Mouse (Mus musculus) limb, embryonic 15.5 days (tissue): ENCODE results near the gene Dio1. TPM values are rescaled to one million over a fixed set of nuclear protein-coding genes. Genes with fewer than 3 reads are reported as not detected.

ENCODE experiments used
- ATAC-seq: fragments of 200-750 bp; cut with Nextera tagmentation; 2 replicates; pipeline ENCODE4 v1.8.0; 2017; ENCODE audit warnings: low read depth, moderate TSS enrichment; ENCODE audit not compliant: insufficient number of reproducible peaks, low FRiP score, low TSS enrichment
- H3K27ac ChIP-seq: fragments of 300-500 bp; sonication (generic); 2 replicates; pipeline ENCODE4 v1.5.1; 2015; ENCODE audit warnings: moderate library complexity, mild to moderate bottlenecking, inconsistent platforms
- H3K27me3 ChIP-seq: fragments of 300-500 bp; sonication (generic); 2 replicates; pipeline ENCODE4 v1.6.1; 2015; ENCODE audit warnings: inconsistent platforms
- H3K36me3 ChIP-seq: fragments of 300-500 bp; sonication (generic); 2 replicates; pipeline ENCODE4 v1.6.1; 2015; ENCODE audit warnings: inconsistent platforms
- H3K4me1 ChIP-seq: fragments of 300-500 bp; sonication (generic); 2 replicates; pipeline ENCODE4 v1.6.1; 2015; ENCODE audit warnings: inconsistent platforms
- H3K4me2 ChIP-seq: fragments of 300-500 bp; sonication (generic); 2 replicates; pipeline ENCODE4 v1.6.1; 2015; ENCODE audit warnings: mild to moderate bottlenecking, inconsistent platforms
- H3K4me3 ChIP-seq: fragments of 300-500 bp; sonication (generic); 2 replicates; pipeline ENCODE4 v1.5.1; 2015; ENCODE audit warnings: mild to moderate bottlenecking, inconsistent platforms
- H3K9ac ChIP-seq: fragments of 300-500 bp; sonication (generic); 2 replicates; pipeline ENCODE4 v1.6.1; 2015; ENCODE audit warnings: inconsistent platforms
- H3K9me3 ChIP-seq: fragments of 300-500 bp; sonication (generic); 2 replicates; pipeline ENCODE4 v1.6.1; 2016; ENCODE audit warnings: inconsistent platforms
- WGBS: fragments of 180-500 bp; shearing (Covaris S2); methylation state at CpG from one replicate; pipeline ENCODE4 v1.1.7; 2015; 5-methylcytosine and 5-hydroxymethylcytosine counted together
- polyA plus RNA-seq: library from polyadenylated mRNA; unstranded; fragments of >200 nt; fragmentation: Nextera tagmentation; extraction: Ambion mirVana; gene quantifications from 2 replicates; pipeline ENCODE4 v1.2.1, GENCODE M21; 2015

Gene Dio1
- 0.20 and 0.31 TPM in 2 replicates for polyA plus RNA-seq

DNA sequence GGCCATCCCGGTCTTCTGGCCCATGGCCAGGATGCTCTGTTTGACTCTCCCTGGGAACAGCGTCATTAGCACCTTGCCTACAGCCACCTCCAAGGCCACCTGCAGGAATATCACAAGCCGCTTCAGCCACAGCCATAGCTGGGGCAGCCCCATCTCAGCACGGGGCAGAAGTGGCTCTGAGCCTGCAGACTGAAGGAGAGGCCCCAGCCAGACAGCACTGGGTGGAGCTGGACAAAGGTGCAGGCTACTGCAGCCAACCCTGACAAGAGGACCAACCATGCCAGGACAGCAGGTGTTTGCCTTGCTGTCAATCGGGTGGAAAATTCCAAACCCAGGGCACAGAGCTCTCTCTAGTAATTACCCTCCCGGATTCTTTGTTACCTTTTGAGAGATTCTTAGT lies at the start of gene Dio1:
Dio1 (minus strand) TSS at position 204 of the 400 bp plus-strand sequence.
- 40% methylated on average over 6 of the region's 6 CpGs for WGBS
- ATAC-seq, result no peak
- no peak within 1 kb of the TSS for H3K9ac ChIP-seq
- H3K4me1 ChIP-seq, result peaks cover 8% of the 10 kb centered on the region
- no peak within 1 kb of the TSS for H3K27ac ChIP-seq
- no peak within 1 kb of the TSS for H3K4me3 ChIP-seq
- H3K9me3 ChIP-seq, result no peaks in the 10 kb centered on the region
- no peaks in the 10 kb centered on the region for H3K36me3 ChIP-seq
- no peak within 1 kb of the TSS for H3K4me2 ChIP-seq
- H3K27me3 ChIP-seq, result no peaks in the 10 kb centered on the region

DNA sequence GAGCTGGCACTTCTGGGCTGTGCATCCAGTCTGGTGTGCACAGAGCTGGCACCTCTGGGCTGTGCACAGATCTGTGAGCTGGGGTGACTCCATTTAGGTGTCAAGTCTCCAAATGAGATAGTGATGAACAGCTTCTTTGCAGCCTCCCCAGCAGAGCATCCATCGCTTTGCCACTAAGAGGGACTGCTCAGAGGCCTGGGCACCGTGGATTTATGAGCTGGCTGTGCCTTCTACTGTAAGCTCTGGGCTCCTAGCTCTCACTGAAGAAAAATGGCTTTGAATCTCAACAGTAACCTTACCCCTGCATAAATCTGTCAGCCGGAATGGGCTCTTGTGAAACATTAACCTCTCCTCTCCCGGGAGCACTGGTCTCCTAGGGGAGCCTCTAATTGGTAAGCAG lies 47.6 kb upstream of the Dio1 start:
- H3K27me3 ChIP-seq, result no peaks in the 10 kb centered on the region
- no peaks in the 10 kb centered on the region for H3K9me3 ChIP-seq
- no peak overlapping the region for H3K9ac ChIP-seq
- peaks cover 41% of the 10 kb centered on the region for H3K36me3 ChIP-seq
- H3K4me2 ChIP-seq, result no peak overlapping the region
- no peak overlapping the region for H3K4me3 ChIP-seq
- H3K27ac ChIP-seq, result no peak overlapping the region
- no peaks in the 10 kb centered on the region for H3K4me1 ChIP-seq
- WGBS, result 9% methylated on average over 4 of the region's 4 CpGs
- ATAC-seq, result no peak

DNA sequence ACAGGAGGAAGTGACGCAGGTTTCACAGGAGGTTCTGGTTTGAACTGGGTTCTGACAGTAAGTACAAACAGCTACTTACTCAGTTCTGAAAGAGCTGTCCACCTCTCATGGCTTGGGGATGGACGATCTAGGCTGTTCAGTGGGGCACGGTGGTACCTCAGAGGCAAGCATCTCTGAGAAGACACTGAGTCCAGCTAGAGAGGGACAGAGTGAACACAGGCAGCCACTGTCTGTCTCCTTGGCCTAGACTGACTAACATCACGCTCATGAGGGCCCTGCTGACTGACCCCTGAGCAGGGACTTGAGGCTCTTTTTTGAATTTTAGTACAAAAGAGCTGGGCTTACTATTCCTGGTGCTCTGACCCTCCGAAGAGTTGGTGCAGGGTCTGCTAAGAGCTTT lies 47.2 kb upstream of the Dio1 start:
- peaks cover 37% of the 10 kb centered on the region for H3K36me3 ChIP-seq
- WGBS, result 73% methylated on average over 5 of the region's 5 CpGs
- H3K9ac ChIP-seq, result no peak overlapping the region
- no peak overlapping the region for H3K27ac ChIP-seq
- H3K4me2 ChIP-seq, result no peak overlapping the region
- H3K4me3 ChIP-seq, result no peak overlapping the region
- H3K27me3 ChIP-seq, result no peaks in the 10 kb centered on the region
- H3K9me3 ChIP-seq, result no peaks in the 10 kb centered on the region
- no peak for ATAC-seq
- H3K4me1 ChIP-seq, result peaks cover 2% of the 10 kb centered on the region; the same call in 1 of the 2 replicates

DNA sequence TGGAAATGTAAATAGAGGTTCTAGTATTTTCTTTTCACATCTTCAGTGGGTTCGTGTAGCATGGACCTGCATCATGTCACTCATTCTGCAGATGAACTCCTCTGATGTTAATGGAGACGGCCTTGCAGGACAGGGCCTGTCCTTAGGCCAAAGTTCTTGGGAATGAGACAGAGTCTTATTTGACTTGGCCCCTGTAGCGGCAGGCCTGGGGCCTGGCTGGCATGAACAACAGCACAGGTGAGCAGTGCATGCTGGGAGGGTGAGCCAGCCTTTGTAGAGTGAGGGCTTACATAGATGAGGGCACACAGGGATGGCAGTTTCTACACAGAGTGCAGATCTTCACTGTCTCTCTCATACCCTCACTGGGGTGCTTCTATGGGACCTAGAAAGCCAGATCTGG lies 46.6 kb upstream of the Dio1 start:
- Histone ChIP-seq H3K4me2 (no peak overlapping the region), H3K27me3 (no peaks in the 10 kb centered on the region), H3K4me1 (peaks cover 7% of the 10 kb centered on the region; the same call in 1 of the 2 replicates), H3K27ac (no peak overlapping the region), H3K4me3 (no peak overlapping the region), H3K9me3 (no peaks in the 10 kb centered on the region), H3K9ac (no peak overlapping the region), H3K36me3 (peaks cover 34% of the 10 kb centered on the region)
- ATAC-seq, result no peak
- 79% methylated on average over 3 of the region's 3 CpGs for WGBS

DNA sequence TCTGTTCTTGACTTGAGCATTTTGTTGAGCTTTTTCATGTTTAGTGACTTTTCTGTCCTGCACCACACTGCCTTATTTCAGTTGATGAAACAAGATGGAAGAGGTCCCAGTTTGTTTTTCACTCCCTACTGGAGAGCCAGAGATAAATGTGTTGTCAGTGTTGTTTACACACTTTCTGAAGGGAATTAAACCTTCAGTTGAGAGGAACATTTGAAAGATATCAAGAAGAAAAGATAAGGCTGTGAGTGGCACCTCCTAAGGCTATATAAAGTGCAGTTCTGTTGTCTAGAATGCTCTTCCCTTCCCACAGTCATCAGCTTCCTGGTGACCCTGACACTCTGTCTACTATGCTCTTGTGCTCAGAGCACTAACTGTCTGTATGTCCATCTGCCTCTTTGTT lies 44.4 kb upstream of the Dio1 start:
- H3K27ac ChIP-seq, result no peak overlapping the region

DNA sequence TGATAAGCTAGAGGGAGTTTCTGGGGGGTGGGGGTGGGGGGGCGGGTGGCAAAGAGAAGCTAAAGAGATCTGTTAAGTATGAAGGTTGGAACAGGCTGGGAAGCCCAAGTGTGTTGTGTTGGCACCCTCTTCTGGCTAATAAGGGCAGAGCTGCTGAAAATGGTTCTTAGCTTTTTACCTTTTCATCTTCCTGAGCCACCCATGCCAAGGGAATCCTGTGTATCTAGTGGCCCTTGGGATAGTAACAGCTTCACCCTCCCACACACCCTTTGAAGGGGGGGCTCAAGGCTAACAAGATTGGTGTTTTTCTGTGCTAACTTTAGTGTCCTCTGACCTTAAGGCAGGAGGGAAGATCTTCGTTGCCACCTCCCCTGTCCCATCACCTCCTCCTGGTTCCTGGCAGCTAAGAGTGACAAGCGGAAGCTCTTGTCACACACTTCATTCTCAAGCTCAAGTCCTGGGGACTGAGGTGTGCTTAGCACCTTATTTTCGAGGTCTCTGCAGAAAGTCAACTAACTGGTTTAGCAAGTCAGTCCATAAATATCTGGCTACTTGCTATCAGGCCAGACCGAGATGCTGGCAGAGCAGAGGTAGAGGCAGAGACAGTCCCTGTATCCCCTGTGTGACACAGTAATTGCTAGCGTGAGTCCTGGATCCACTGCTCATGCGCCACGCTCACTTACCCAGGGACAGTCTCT lies 42.5 kb upstream of the Dio1 start:
- H3K36me3 ChIP-seq, result peaks cover 44% of the 10 kb centered on the region
- H3K4me2 ChIP-seq, result no peak overlapping the region
- H3K9me3 ChIP-seq, result no peaks in the 10 kb centered on the region
- no peaks in the 10 kb centered on the region for H3K27me3 ChIP-seq
- H3K4me3 ChIP-seq, result no peak overlapping the region
- 58% methylated on average over 8 of the region's 8 CpGs for WGBS
- H3K27ac ChIP-seq, result no peak overlapping the region
- H3K9ac ChIP-seq, result no peak overlapping the region
- no peak for ATAC-seq
- H3K4me1 ChIP-seq, result peaks cover 8% of the 10 kb centered on the region; the same call in 1 of the 2 replicates

More for the DNA sequence above, 44.4 kb upstream of the Dio1 start:
- H3K4me1 ChIP-seq, result peaks cover 8% of the 10 kb centered on the region; the same call in 1 of the 2 replicates
- peaks cover 40% of the 10 kb centered on the region for H3K36me3 ChIP-seq
- no peak for ATAC-seq
- H3K9ac ChIP-seq, result no peak overlapping the region
- H3K27me3 ChIP-seq, result no peaks in the 10 kb centered on the region
- no peak overlapping the region for H3K4me3 ChIP-seq
- no peak overlapping the region for H3K4me2 ChIP-seq
- no peaks in the 10 kb centered on the region for H3K9me3 ChIP-seq

DNA sequence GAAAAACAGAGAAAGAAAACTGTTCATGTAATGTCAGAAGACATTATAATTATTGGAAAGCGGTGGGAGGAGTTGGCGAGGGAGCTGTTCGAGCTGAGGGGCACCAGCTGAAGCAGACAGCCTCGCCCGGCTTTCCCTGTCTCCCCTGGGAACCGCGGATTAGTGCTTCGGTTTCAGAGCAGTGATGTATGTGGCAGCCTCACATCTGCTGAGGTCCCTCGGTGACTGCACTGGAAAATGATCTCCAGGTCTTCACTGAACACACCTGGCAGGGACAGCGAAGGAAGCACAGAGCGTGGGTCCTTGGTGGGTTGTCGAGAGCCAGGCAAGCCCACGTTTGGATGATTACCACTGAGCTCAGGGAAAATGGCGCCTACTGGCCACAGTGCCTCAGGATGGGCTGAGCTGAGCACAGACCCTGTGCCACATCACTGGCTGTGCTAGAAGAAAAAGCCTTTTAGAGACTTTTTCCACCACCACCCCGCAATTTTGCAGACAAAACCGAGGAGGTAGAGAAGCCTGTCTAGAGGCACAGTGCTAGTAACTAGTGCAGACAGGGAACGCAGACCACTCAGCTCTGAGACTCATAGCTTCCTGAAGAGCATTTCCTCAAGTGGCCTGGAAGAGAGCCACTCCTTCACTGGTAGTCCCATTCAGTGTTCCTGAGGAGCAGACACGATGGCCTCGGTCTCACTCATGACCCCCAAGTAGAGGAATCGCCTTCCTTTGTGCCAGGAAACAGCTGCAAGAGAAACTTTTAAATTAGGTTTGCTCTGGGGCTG lies 41.8 kb upstream of the Dio1 start:
- Histone ChIP-seq H3K4me1 (peaks cover 8% of the 10 kb centered on the region; the same call in 1 of the 2 replicates), H3K36me3 (peaks cover 40% of the 10 kb centered on the region), H3K4me2 (no peak overlapping the region), H3K27me3 (no peaks in the 10 kb centered on the region), H3K27ac (0 out of 2 replicates have a peak overlapping the region, but pooled peaks have one; percentile 4), H3K9ac (no peak overlapping the region), H3K4me3 (no peak overlapping the region), H3K9me3 (no peaks in the 10 kb centered on the region)
- 61% methylated on average over 20 of the region's 20 CpGs for WGBS
- ATAC-seq, result no peak

DNA sequence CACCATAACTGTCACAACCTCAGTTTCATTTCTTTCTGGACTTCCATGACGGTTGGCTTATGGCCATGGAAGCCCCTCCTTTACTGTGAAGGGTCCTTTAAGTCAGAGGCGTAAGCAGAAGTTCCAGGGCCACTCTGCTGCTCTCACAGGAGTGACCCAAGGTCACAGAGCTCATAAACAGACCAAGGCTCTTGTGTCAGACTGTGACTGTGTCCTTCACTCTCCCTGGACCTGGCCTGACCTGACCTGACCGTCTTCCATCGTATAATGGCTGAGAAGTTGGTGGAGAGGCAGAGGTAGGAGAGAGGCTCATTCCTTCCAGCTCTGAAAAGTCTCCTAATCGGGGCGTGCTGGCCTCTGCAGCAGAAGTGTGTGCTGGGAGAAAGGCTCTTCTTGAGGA lies 40.3 kb upstream of the Dio1 start:
- Histone ChIP-seq H3K27ac (no peak overlapping the region), H3K27me3 (no peaks in the 10 kb centered on the region), H3K36me3 (peaks cover 38% of the 10 kb centered on the region), H3K9me3 (no peaks in the 10 kb centered on the region), H3K4me3 (no peak overlapping the region), H3K4me2 (no peak overlapping the region), H3K9ac (no peak overlapping the region), H3K4me1 (peaks cover 8% of the 10 kb centered on the region; the same call in 1 of the 2 replicates)
- WGBS, result 71% methylated on average over 6 of the region's 6 CpGs
- ATAC-seq, result no peak

DNA sequence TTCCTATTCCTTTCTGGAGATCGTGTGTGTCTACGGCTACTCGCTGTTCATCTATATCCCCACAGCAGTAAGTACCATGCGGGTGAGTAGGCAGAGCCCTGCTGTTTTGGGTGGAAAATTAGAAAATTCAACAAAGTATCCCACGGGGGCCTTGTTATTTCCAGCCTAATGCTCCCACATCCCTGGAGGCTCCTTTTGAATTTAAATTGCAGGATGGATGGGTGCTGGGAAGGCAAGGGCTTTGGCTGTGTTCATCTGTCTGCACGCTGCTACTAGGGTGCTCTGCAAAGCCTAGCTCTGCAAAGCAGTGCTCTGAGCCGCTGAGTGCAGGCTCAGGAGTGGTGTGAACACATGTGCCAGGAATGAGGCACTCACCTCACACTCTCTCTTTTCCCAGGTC lies 37.6 kb upstream of the Dio1 start:
- Histone ChIP-seq H3K4me3 (no peak overlapping the region), H3K36me3 (peaks cover 24% of the 10 kb centered on the region), H3K9me3 (no peaks in the 10 kb centered on the region), H3K9ac (0 out of 2 replicates have a peak overlapping the region, but pooled peaks have one; percentile 17), H3K4me1 (peaks cover 11% of the 10 kb centered on the region; the same call in 1 of the 2 replicates), H3K27me3 (no peaks in the 10 kb centered on the region), H3K27ac (no peak overlapping the region), H3K4me2 (no peak overlapping the region)
- ATAC-seq, result no peak
- WGBS, result 84% methylated on average over 7 of the region's 7 CpGs

DNA sequence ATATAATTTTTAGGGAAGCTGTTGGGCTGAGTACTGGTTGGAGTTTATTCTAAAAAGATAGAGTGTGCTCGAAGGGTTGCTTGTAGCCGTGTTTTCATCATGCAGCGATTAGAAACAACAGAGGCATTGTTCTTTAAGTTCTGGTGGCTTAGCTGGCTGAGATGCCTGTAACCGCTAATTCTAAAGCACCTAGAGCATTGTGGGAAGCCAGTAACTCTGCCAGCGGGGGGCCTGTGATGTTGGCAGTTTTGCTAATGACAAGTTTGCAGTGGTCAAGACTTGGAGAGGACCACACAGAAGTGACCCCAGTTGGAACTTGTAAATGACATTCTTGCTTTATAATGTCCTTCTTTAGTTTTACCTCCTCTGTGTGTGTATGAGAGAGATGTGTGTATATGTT lies 34.4 kb upstream of the Dio1 start:
- ATAC-seq, result no peak
- H3K4me1 ChIP-seq, result 0 out of 2 replicates have a peak, but pooled peaks cover 3% of the 10 kb centered on the region
- H3K4me2 ChIP-seq, result no peak overlapping the region
- H3K36me3 ChIP-seq, result peaks cover 14% of the 10 kb centered on the region
- H3K4me3 ChIP-seq, result no peak overlapping the region
- WGBS, result 39% methylated on average over 5 of the region's 5 CpGs
- no peaks in the 10 kb centered on the region for H3K27me3 ChIP-seq
- peak overlapping the region; percentile 59; the same call in 1 of the 2 replicates for H3K27ac ChIP-seq
- H3K9me3 ChIP-seq, result no peaks in the 10 kb centered on the region
- no peak overlapping the region for H3K9ac ChIP-seq

DNA sequence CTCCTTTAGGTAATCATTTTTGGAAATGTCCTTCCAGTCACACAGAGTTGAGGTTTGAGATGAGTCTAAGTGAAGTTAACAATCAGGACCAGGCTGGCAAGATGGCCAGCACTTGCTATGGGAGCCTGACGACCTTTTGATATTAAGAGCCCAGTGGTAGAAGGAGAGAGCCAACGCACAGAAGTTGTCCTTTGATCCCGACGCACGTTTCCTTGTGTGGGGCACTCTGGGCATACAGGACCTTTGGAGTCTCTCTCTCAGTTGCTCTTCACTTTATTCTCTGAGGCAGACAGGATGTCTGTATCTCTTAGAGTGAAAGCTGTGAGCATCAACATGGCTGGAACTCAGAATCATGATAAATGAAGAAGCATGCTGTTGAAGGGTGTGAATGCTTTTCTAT lies 30.5 kb upstream of the Dio1 start:
- Histone ChIP-seq H3K27ac (no peak overlapping the region), H3K27me3 (no peaks in the 10 kb centered on the region), H3K9me3 (no peaks in the 10 kb centered on the region), H3K4me3 (no peak overlapping the region), H3K4me2 (no peak overlapping the region), H3K9ac (no peak overlapping the region), H3K36me3 (peaks cover 4% of the 10 kb centered on the region; the same call in 1 of the 2 replicates), H3K4me1 (0 out of 2 replicates have a peak, but pooled peaks cover 3% of the 10 kb centered on the region)
- 83% methylated on average over 5 of the region's 5 CpGs for WGBS
- ATAC-seq, result no peak

DNA sequence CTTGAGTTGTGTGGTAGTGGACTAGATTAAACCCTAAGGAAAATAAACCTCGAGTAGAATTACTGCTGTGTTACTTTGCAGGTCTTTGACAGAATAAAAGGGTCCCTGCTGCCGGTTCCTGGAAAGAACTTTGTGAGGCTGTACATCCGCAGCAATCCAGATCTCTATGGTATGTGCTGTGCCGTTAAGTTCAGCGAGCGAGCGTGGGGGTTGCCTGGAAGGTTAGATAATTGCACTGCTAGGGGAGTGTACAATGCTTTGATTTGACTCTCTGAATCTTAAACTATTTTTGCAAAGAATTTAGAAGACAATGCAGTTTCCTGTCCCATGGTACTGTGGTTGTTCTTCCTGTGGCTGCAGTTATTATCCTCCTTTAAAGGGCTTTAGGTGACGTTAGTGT lies 29.4 kb upstream of the Dio1 start:
- no peak for ATAC-seq
- Histone ChIP-seq H3K27me3 (no peaks in the 10 kb centered on the region), H3K4me3 (no peak overlapping the region), H3K9me3 (no peaks in the 10 kb centered on the region), H3K27ac (no peak overlapping the region), H3K4me1 (0 out of 2 replicates have a peak, but pooled peaks cover 3% of the 10 kb centered on the region), H3K9ac (no peak overlapping the region), H3K36me3 (peaks cover 4% of the 10 kb centered on the region; the same call in 1 of the 2 replicates), H3K4me2 (no peak overlapping the region)
- 58% methylated on average over 8 of the region's 8 CpGs for WGBS
